Mouse (Mus musculus): ENCODE data around the gene Lrrn4. TPM values are rescaled to one million over a fixed set of nuclear protein-coding genes. Genes with fewer than 3 reads are reported as not detected.
A peak's percentile ranks its signal among the peaks of the same experiment; 100 is the strongest.

Lrrn4 gene
- total RNA-seq (2021) = 1.6 and 2.2 TPM in 2 replicates
- long read RNA-seq, partial matches to known transcripts = 1 of 1 reads
- long read RNA-seq, other reads (novel, unspliced or antisense) = 0 of 1 reads

DNA sequence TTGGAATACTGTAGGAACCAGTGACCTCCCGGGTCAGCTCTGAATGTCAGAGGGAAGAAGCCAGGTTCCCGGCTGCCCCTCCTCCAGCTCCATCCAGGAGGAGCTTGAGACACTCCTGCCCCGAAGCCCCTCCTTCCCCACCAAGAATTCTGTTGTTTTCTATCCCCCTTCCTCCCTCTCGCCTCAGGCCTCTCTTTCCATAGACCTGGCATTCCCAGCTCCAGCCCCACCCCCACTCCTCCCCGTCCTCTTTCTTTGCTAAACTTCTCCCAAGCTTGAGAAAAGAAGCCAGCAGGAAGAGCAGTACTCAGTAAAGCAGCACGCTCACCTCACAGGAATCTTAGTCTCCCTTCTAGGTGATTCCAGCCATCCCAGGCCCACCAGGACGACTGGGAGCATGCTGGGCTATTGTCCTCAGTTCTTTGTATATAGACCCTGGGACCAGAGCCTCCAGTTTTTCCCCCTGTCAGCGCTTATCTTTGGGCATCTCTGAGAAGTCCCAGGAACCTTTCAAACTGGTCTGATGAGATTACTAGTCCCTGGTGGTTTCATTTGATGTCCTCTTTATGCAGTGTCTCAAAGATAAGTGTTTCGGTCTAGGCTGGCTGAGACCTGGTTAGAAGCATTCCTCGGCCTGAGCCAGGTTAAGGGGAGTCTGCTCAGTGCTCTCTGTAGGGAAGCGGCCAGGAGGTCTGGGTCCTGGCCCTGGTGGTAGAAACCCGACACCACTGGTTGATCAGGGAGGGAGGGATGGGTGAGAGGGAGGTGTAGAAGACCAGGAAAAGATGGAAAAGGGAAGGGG, at the start of gene Lrrn4:
Gene Lrrn4, minus strand, starts transcription at position 48 of the 802 bp plus-strand sequence.
- no peak for DNase-seq

DNA sequence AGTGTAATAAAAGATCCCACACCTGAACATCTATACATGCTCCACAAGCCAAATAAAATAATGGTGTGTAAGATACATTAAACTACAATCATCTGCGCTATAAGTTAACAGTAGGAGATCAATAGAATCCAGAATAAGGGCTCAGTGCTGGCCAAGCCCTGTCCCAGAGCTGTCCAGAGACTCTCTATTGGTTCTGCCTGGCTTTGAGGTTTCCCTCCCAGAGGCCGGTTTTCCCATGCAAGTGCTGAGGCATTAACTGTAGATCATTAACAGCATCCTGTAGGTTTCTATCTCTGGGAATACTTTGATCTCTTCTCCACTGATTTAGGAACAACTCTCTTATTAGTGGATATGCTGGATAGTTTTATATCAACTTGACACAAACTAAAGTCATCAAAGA, 48.3 kb upstream of the Lrrn4 start:
- DNase-seq = no peak

DNA sequence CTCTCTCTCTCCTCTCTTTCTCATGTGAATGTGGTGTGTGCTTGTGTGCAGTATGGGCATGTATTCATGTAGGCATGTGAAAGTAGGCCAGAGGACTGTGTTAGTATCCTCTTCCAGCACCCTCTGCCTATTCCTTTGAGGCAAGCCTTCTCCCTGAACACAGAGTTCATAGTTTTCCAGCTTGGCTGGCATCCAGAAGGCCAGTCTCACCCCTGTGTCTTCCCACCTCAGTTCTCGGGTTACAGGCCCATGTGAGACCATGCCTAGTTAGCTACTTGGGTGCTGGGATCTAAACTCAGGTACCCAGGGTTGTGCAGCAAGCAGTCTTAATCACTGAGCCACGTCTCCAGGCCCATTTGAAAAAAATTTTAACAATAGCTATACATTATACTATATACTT, 47.2 kb upstream of the Lrrn4 start:
- no peak for DNase-seq

DNA sequence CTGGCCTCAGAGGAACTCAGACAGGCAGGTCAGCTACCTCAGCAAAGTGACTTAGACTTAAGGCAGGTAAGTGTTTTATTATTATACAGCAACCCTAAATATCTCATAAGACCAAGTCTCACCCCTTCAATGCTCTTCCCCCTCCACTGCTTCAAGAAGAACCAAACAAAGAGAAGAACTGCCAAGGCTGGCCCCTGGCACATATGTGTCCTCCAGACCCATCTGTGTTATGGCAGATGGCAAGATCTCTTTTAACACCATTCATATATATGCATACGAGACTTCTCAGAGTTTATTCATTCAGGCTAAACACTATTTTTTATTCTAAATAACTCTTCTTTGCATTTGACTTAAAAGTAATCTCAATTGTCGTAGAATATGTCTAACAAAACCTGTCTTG, 46.6 kb upstream of the Lrrn4 start:
- no peak for DNase-seq

DNA sequence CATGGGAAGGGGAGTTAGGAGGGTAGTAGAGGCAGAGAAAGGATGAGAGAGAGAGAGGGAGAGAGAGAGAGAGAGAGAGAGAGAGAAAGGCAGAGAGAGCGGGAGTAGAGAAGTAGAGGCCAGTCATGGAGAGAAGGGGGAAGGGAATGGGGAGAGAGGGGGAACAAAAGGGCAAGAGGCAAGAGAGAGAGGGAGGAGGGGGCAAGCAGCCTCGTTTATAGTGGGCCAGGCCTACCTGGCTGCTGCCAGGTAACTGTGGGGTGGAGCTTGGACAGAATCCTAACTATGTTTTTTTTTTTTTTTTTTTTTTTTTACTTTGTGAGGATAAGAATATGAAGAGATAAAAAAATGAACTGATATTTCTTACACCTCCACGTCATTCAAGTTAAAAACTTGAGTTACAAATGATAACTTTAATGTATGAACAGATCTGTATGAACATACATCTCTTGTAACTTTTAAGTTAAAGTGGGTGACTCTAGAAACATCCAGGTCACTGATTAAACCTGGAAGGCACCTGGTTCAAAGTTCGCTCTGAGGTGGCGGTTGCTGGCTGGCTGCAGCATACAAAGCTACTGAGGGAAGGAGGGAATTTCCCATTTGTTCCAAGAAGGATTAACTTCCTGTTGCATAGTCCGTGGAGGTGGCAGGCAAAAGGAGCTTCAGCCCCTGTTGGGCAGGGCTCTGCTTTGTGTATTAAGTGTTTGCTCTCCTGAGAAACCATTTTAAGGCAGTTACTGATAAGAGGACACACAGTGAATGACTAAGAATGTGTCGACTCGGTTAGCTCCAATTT, 42.8 kb upstream of the Lrrn4 start:
- no peak for DNase-seq

DNA sequence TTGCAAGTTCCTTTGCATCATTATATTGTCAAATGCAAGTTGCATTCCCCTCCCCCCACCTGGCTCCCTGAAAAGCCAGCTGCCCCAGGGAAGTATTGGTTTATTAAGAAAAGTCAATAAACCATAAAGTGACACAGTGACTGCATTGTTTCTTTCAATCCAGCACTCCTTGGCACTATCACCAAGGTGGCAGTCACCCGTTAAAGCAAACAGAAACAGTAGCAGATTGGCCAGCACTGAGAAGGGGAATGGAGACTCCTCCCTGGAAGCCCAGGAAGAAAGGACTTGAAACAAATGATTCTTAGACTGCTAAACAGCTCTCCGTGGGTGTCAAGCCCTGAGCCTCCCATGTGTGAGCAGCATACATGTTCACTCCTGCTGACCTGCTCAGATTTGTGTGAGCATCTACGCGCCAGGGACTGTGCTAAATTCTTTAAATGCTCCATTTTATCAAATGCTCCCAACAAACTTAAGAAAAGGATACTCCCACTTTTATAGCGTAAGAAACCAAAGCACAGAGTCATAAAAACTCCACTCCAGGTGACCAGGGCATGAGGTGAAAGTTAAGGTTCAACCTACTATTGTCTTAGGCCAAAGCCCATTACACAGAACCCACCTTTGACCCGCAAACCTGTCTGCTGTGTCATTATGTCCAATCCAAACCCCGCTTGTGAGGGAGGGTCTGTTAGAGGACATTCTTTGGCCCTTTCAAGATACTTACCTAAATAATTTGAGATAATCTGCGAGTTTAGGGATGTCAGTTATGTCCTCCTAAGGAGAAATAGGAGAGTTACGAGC, 41.6 kb upstream of the Lrrn4 start:
- DNase-seq = no peak

DNA sequence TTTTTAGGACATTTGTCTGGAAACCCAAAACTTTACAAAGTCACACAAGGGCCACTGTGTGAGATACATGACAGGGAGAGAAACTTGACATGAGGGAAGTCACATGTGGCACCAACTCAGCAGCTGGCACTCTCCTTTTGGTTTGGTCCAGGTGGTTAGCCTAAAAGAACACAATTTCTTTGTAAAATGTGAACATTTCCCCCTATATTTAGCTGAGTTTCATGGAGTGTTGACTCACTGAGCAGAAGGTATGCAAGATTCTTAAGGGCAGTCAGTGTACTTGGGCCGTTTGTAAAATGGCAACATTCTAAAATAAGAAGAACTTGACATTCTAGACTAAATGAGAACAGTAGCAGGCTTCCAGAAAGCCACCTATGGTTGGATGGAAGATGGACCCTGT, 34.1 kb upstream of the Lrrn4 start:
- no peak for DNase-seq

DNA sequence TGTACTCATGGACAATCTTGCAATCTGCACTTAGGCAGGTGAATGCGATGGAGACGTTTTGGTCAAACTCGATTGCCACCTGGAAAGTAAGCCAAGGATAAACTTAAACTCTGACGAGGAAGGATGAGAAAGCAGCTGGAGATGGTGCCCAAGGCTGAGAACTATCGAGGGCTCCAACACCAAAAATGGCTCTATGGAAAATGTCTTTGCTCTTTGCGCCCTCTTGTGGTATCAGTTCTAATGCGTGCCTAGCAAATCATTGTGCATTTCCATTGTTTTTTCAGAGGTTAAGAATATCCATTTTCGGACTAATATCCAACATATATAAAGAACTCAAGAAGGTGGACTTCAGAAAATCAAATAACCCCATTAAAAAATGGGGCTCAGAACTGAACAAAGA, 26.1 kb upstream of the Lrrn4 start:
- DNase-seq = no peak

DNA sequence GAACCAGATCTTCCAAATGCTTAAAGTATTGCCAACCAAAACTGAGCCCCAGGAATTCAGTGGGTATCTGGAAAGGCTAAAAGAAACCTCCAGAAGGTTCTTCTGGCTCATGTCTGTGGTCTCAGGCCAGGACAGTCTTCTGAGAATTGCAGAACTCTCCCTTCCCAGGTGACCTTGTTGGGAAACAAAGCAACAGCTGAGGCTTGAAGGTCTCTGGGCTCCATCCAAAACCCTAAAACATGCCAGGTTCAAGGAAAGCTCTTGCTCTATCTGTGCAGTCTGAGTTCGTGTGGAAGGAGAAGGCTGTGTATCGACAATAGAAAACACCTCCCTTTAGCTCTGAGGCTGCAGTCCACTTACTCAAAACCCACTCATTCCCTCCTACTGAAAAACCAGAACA, 24.3 kb upstream of the Lrrn4 start:
- DNase-seq = no peak

DNA sequence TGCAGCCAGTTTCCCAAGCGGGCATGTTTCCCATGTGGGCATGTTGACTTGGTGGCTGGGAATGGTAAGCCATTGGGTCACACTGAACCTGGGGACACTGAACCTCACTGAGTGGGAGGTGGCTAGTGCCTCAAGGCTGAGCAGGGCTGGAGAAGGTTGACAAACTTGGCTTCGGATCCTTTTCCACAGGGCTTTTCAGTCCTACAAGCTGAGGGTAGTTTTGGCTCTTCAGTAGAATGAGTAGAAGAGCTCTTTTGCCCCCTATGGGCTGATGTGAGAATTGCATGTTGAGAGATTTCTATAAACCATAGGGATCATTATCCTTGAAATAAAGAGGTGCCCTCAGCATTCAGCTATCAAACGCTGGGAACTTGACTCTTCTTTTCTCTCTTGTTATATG, 22.8 kb upstream of the Lrrn4 start:
- DNase-seq = peak; percentile 35

DNA sequence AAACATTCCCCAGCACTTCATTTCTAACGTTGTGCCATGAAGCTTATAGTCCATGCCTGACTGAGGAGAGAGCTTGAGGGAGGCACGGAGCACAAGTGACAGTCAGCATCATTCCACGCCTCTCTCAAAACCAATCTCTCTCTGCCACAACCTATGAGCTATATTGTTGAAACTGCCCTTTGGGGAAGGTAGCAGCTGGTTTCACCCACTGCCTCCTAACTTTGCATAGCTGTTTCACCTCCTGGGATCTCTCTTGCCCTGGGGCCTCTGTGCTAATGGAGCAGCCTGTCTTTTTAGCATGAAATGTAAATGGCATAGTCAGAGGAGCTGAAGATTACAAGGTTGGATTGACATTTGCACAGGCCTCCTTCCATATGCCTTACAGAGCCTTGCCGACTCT, 21.4 kb upstream of the Lrrn4 start:
- DNase-seq = no peak

DNA sequence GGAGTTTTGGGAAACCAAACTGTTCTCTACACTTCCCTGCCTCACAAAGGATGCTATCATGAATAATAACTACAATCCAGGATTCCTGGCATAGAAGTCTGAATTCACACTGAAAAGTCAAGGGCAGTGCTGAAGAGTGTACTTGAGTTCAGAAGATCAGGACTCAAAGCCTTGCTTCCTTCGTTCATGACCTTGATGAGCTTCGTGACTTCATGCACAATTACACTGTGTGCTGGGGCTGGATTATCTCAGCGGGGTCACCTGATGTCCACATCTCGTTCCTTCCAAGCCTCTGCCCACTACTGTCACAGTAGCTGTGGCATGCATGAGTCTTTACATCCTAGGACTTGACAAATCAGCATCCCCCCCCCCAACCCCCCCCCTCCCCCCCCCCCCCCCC, 20.9 kb upstream of the Lrrn4 start:
- DNase-seq = no peak

DNA sequence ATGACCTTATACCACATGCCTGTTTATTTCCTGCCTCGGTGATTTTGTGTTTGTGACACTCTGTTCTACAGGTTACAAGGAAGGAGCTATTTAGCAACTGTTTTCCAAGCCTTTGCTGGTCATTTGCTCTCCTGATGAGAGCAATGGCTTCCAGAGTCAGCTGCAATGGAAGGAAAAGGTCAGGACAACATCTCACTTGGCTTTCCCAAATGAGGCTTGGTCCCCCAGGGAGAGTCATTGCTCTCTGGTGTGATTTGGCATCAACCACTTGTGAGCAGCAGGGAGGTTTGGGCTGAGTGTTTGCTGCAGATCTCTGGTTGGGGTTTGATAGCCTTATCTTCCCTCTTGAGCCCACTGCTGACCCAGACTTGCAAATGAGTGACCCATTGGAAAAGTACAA, 19.9 kb upstream of the Lrrn4 start:
- DNase-seq = no peak

DNA sequence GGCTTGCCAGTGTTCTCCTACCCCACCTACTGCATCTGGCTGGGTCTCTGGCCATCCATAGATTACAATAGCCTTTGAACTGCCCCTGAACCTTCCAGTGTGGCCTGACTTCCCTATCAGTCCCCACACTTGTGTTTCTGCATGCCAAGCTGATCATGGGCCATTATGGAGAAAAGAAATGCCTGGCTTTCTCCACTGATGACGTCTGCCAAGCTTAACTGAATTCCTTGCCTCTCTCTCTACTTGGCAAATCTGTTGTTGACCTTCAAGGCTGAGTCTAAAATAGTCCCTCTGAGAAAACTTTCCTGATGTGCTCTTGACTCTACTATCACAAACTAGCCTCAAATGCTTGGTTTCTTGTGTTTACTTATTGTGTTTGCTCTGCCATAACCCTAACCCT, 17.5 kb upstream of the Lrrn4 start:
- DNase-seq = no peak

DNA sequence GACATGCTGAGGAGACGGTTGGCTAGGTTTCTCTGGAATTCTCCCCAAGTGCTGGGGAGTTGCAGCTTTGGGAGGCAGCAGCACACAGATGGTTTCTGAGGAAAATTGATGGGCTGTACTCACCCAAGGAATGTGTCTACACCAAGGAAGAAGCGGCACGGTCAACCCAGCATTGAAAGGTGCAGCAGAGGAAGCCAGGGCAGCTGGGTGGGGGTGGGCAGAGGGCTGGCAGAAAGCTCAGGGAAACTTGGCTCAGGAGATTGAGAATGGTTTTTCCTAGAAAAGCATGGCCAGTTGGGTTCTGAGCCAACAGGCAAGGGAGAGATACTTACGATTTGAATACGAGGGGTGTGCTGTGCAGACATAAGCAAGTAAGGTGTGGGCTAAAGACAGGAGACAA, 13.1 kb upstream of the Lrrn4 start:
- DNase-seq = no peak

DNA sequence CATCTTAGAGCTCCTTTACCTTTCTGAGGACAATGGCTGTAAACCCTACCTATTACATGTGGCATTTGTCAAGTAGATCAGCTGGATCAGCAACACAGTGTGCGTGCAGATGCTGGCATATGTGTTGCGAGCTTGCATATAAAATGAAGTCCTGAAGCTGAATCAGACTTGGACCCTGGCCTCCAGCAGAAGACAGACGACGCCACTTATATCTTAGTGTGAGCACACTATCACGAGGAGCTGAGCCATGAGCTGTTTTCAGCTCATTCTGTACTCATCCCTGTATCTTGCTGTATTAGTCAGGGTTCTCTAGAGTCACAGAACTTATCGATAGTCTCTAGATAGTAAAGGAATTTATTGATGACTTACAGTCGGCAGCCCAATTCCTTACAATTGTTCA, 4.6 kb upstream of the Lrrn4 start:
- no peak for DNase-seq

DNA sequence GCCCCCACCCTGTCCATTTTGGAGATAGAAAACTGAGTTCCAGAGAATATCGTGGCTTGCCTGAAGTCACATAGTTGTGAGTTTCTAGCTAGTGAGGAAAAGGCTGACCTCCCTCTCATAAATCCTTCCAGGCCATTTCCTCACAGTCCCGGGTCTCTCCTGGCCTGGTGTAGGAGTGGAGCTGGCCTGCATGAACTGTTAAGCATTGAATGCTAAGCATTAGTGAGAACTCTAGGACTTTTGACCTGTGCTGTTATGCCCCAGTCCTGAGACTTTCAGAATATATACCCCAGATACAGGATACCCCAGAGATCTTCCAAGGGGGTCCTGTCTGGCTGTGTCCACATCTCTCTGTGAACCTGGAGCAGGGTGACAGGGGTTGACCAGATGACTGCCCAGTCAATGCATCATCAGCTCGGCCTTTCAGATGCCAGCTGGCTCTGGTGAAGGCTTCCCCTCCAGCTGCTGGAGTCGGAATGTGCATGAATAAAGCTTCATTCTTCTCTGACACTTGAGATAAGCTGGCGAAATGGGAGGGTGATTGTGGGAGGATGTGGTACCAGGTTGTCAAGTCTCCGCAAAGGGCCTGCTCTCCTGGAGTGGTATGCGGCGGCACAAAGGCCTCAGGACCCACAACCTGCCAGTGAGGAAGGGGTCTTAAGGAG, 3.7 kb upstream of the Lrrn4 start:
- peak; percentile 42 for DNase-seq

DNA sequence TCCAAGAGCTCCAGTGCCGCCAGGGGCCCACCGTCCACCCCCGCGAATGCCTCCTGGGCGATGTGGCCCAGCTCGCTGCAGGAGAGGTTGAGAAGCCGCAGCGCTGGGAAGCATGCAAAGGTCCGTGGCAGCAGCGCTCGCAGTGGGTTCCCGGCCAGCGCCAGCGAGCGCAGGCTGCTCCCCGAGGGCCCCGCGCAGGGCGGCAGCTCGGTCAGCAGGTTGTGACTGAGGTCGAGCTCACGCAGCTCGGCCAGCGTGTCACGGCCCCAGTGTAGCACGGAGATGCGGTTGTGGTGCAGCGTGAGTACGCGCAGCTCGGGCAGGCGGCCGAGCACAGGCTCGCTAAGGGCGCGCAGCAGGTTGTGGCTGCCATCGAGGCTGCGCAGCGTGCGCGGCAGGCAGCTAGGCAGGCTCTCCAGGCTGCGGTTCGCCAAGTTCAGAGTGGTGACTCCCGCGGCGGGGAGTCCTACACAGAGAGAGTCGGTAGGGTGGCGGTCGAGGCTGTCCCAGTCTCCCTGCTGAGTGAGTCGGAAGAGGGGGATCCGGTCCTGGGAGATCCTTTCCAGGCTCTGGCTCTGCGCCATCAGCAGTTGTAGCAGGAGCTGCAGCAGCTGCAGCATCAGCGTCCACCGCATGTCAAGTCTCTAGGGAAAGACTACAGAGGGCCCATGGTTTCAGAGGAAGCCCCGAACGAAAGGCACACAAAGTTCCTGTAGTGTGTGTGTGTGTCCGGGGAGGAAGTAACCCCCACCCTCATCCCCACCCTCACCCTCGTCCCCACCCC, 1.2 kb downstream of the Lrrn4 start:
- peak; percentile 57 for DNase-seq

DNA sequence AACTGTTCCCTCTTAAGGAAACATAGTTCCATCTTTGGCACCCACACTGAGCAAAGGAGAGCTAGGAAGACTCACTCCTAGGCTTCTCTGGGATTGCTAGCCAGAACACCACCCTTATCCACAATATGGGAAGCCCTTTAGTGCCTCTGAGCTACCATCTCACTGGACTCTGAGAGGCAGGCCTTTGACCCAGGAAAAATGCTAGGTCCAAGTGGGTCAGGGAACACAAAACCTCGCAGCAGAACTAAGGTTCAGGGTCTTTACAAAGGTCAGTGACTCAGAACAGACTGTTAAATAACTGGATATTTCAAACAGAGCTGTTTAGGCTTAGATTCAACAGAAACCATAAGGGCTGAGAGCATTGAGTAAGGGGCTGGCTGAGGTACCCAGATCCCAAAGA, 3.7 kb downstream of the Lrrn4 start:
- no peak for DNase-seq

DNA sequence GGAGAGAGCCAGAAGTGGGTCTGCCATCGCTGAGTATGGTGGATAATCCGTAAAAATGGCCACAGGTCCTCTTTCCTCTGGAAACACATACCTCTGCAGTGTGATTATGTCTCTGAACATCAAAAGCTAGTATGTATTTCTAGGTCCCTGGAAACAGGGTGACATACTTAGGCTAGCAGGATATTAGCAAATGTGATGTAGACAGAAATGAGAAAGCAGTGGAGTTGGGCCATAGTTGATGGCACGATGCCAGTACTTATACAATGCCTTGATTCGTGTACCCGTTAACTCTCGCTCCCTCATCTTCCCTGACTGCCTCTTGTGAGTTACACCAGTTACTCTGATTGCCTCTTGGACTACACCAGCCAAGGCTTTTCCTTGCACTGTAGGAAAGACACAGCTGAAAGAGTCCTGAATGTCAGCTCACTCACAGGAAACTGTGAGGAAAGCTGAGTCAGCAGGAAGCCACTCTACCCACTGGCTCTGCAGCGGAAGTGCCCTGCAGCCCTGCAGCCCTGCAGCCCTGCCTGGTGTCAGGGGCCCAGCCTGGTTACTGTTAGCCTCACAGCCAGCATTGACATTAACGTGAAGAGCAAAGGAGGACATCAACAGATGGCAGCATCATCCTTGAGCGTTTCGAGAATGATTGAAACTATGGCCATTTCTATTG, 6.9 kb downstream of the Lrrn4 start:
- DNase-seq = no peak

DNA sequence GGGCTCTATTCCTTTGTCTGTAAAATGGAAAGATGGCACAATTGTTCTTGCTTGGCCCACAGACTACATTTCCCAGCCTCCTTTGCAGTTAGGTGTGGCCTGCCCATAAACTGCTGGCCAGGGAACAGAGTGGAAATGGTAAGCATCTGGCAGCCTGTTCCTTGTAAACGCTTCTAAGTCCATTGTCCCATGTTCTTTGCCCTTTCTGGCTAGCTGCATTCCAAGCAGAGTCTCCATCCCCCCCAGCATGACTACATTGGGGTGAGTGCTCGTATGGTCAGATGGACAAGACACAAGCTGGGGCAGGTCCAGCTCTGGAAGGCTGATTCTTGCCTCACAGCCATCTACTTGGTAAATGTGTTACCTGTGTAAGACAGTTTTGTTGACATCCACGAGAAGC, 9.0 kb downstream of the Lrrn4 start:
- DNase-seq = no peak

Measured in adrenal gland, postnatal 25 days (tissue).